Mouse (Mus musculus) bone marrow macrophage, adult 2 months (primary cell): Measurements from ENCODE around the gene Cdk1.

Experiments used
- CTCF ChIP-seq: IDR thresholded peaks from 2 replicates; pipeline ENCODE4 v1.5.1; 2012; ENCODE audit warnings: low read depth, mild to moderate bottlenecking, low read length, moderate library complexity
- POLR2A ChIP-seq: IDR thresholded peaks from 2 replicates; pipeline ENCODE4 v1.6.1; 2012; ENCODE audit warnings: mild to moderate bottlenecking, low read depth, low read length, borderline replicate concordance

DNA sequence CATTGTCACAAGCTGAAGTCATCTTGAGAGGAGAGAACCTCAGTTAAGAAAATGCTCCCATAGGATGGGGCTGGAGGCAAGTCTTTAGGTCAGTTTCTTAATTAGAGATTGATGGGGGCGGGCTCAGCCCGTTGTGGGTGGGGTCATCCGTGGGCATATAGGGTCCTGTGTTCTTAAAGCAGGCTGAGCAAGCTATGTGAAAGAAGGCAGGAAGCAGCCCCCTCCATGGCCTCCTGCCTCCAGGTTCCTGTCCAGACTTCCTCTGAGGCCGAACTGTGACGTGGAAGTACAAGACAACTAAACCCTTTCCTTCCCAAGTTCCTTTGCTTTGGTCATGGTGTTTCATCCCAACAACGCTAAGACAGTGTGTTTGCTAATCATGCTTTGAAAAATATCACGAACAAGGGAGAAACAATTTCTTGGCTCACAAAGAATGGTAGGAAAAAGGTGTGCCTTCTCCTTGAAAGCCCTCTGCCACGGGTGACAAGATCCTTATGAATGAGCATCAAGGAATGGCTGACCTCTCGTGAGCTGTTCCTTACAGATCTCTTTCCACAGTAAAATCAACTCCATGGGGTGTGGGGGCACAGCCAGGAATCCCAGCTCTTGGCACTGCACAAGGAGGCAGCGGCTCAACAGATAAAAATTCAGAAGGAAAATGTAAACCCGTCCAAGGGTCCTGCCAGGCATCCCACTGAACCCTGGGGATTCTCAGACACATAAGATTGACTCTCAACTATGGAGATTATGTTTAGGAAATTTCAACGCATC, 1.5 kb downstream of the Cdk1 start:
- no peak for TF ChIP-seq CTCF
- TF ChIP-seq POLR2A, result no peak
